Mouse (Mus musculus) yolk sac, embryonic 10.5 days (tissue): ENCODE results near the gene L3mbtl2.

Source experiments
- DNase-seq: peaks from one replicate; pipeline ENCODE4 v3.0.0-alpha.2; 2017; ENCODE audit warnings: low spot score

The L3mbtl2 gene

DNA sequence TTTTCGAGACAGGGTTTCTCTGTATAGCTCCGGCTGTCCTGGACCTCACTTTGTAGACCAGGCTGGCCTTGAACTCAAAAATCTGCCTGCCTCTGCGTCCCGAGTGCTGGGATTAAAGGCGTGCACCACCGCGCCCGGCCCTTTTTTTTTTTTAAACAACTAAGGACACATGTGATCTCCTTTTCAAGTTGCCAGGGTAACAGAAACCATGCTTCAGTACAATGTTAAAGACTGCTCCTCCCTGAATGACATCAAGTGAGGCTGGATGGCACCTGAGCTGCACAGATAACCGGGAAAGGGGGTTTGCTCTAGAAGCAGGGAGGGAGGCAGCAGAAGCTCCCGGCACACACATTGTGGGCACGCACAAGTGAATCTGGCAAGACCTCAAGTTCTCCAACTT is 45.3 kb downstream of the L3mbtl2 start:
- no peak for DNase-seq

DNA sequence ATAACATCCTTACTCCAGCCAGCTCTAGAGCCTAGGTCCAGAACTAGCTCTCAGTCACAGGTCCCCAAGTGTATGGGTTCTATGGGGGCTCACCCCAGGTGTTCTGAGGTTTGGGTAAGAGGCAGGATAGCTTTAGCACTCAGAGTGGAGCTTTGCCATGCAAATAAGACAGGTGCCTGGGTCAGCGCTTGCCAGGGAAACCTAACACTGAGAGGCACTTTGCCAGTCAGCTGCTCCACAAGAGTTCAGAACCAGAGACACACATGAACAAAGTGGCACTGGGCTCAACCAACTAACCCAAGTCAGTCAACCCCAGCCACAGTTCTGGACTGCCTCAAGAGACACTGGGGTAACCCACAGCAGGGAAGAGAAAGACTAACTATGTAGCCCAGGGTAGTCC is 46.0 kb downstream of the L3mbtl2 start:
- DNase-seq = no peak

GRCm38 (mm10) chr15:81710801-81711200 is 47.1 kb downstream of the L3mbtl2 start:
- no peak for DNase-seq

DNA sequence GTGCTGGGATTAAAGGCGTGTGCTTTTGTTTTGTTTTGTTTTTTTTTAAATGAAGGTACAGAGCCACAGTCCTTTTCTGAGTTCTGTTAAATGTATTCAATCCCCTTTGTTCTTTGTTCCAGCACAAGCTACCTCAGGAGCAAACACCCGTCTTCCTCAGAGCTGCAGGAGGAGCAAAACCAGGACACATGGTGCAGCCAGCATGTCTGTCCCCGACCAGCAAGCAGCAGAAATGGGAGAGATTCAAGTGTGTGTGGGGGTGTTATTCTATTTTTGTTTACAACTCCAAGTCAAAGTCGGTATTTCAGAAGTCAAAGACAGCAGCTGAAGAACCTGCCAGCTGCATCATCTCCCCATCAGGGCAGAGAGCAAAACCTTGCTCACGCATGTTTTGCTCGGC is 50.1 kb downstream of the L3mbtl2 start:
- no peak for DNase-seq

DNA sequence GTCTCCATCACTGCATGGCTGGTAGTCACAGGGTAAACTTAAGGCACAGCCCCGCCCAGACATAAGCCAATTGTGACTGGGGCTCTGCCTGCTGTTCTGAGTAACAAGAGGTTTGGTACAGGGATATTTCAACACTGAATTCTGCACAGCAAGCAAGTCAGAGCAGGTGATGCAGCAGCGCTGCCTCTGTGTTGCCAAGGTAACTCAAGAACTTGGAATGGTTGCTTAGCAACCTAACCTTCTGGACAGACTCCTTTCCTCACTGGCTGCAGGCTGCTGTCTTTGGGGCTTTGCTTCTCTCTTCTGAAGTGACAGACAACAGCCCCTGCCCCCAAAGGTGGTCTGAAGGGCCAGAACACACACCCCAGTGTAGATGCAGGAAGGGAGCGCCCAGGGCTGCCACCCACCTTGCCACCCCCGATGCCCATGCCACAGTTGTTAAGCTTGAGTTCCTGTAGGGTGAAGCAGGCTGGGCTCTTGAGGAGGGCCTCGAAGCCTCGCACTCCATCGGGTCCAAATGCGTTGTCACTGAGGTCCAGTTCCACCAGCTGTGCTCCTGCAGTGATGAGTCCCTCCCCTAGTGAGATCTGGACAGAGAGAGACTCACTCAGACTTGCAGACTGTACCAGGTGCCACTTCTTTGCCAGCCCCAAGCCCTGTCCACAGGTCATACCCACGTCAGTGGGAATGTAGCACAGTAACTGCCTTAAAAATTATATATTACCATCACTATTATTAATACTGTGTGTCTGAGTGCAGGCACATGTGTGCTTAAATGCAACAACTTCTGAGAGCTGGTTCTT is 54.8 kb downstream of the L3mbtl2 start:
- no peak for DNase-seq

DNA sequence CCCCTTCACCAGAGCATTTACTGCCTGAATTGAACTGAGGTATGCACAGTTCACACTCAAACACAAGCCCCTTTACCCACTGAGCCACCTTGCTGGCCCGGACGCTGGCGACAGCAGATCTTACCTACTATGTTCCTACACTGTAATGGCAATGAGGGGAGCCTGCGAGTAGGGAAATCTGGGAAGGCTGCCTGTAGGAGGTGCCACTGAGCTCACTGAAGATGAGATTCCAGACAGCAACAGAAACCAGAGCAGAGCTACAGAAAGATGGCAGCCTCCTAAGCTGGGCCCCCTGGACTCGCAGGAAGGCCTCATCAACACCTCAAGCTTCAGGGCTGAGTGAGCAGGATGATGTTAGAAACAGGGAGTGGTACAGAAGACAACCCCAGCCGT is 55.4 kb downstream of the L3mbtl2 start:
- DNase-seq = no peak

DNA sequence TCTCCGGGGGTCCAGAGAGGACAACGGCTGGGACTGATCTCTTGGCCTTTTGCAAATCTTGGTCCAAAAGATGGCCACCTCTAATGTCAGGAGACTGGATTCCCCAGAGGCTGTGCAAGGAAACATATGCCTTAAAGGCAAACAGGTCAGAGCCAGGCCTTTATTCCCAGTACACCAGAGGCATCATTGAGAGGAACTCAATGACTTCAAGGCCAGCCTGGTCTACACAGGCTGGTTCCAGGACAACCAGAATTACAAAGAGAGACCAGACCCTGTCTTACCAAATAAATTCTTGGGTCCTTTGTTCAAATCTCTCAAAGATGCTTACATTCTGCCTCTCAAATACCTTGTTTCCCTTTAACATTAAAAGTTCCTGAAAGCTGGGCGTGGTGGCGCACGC is 58.7 kb downstream of the L3mbtl2 start:
- DNase-seq = no peak

DNA sequence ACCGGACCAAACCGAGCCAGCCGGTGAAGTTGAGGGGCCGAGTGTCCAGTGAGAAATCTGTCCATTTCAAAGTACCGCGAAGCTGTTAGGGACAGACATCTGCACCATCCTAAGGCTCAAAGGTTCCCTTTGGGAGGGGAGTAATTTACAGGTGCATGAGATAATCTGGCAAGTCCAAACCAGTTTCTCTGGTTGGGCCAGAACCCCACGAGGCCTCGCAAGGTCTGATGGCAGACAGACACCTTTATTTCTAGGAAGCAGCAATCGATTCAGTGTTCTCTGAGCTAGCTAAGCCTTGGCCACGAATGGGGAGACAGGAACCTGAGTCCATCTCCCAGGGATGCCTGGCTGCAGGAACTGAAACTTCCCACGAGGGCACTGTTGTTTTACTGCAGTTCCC is 60.0 kb downstream of the L3mbtl2 start:
- no peak for DNase-seq

- no peak for DNase-seq
Measured at GRCm38 (mm10) chr15:81725965-81726364, 62.3 kb downstream of the L3mbtl2 start.

GRCm38 (mm10) chr15:81729241-81729791 is 65.6 kb downstream of the L3mbtl2 start:
- DNase-seq = peak; percentile 38

DNA sequence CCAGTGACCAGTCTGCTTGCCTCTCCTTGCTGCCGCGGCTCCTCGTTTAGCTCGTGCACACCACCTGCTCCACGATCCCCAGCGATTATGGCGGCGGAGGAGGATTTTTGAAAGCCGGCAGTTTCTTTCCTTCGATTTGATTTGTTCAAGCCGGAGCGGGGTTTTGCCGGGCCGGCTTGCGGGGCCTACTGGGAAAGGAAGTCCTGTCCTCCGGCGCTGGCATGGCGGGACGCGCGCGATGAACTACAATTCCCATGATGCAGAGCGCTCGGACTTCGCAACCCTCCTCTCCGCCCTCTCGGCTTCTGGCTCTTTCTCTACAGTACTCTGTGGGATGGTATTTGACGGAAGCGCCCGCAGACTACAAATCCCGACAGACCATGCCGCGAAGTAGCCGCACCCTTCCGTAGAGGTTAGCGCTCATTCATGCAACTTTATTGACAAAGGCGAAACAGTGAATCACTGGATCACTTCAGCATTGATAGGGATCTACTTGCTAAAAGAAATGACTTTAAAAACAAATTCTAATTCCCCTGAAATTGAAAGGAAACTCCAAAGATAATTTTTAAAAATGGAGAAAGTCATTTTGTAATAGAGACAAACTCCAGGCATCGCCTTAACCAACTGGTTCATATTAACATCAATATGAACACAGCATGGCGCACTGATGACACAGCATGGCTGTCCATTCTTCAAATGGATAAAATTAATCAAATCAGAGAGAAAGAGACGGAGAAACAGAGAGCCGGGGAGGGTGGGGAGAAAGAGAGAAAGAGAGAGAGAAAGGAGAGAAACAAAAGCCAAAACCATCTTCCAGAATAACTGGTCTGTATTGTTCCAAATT is 66.3 kb downstream of the L3mbtl2 start:
- peak; percentile 100 for DNase-seq

DNA sequence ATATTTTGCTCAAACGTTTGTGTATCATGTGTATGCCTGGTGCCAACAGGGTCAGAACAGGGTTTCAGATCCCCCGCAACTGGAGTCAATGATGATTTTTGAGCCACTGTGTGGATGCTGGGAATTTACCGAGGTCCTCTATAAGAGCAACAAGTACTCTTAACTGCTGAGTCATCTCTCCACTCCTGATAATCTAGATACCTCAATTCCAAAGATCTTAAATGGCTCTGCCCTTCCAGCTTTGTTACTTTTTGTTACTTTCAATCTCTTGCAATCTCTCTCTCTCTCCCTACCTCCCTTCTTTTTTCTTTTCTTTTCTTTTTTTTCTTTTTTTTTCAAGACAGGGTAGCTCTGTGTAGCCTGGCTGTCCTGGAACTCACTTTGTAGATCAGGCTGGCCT is 71.4 kb downstream of the L3mbtl2 start:
- DNase-seq = no peak
